Mouse (Mus musculus): ENCODE measurements around the gene Irgq.
"Not testable (repeated sequence)": the region's sequence is repeated elsewhere in the genome, so short reads cannot be mapped to it uniquely, and the experiment has no call there.

Irgq gene

GRCm38 (mm10) chr7:24516319-24516718 is 14.2 kb upstream of the Irgq start:
- peak; percentile 31 for DNase-seq

- DNase-seq, result no peak
Measured at GRCm38 (mm10) chr7:24517077-24517476, 13.4 kb upstream of the Irgq start.

- DNase-seq, result no peak
Measured at GRCm38 (mm10) chr7:24517654-24518053, 12.8 kb upstream of the Irgq start.

- DNase-seq, result no peak
Measured at GRCm38 (mm10) chr7:24519130-24519529, 11.4 kb upstream of the Irgq start.

- not testable (repeated sequence) for DNase-seq
Measured at GRCm38 (mm10) chr7:24520054-24520453, 10.4 kb upstream of the Irgq start.

- DNase-seq, result no peak
Measured at GRCm38 (mm10) chr7:24522805-24523204, 7.7 kb upstream of the Irgq start.

GRCm38 (mm10) chr7:24523723-24524122 is 6.8 kb upstream of the Irgq start:
- DNase-seq, result no peak

- DNase-seq, result no peak
Measured at GRCm38 (mm10) chr7:24524978-24525377, 5.5 kb upstream of the Irgq start.

- DNase-seq, result no peak
Measured at GRCm38 (mm10) chr7:24525686-24526420, 4.6 kb upstream of the Irgq start.

GRCm38 (mm10) chr7:24528861-24529260 is 1.6 kb upstream of the Irgq start:
- no peak for DNase-seq

- peak; percentile 22 for DNase-seq
Measured at GRCm38 (mm10) chr7:24529580-24529979, 909 bp upstream of the Irgq start.

- DNase-seq, result peak; percentile 79
Measured at GRCm38 (mm10) chr7:24531211-24531971, 902 bp downstream of the Irgq start.

- DNase-seq, result no peak
Measured at GRCm38 (mm10) chr7:24533031-24533571, 2.6 kb downstream of the Irgq start.

- DNase-seq, result no peak
Measured at GRCm38 (mm10) chr7:24533806-24534205, 3.3 kb downstream of the Irgq start.

GRCm38 (mm10) chr7:24534301-24534700 is 3.8 kb downstream of the Irgq start:
- no peak for DNase-seq

- DNase-seq, result no peak
Measured at GRCm38 (mm10) chr7:24537081-24537480, 6.6 kb downstream of the Irgq start.

GRCm38 (mm10) chr7:24537591-24537990 is 7.1 kb downstream of the Irgq start:
- DNase-seq, result no peak

GRCm38 (mm10) chr7:24538154-24538553 is 7.7 kb downstream of the Irgq start:
- DNase-seq, result no peak

- DNase-seq, result no peak
Measured at GRCm38 (mm10) chr7:24538701-24539100, 8.2 kb downstream of the Irgq start.

GRCm38 (mm10) chr7:24539686-24540085 is 9.2 kb downstream of the Irgq start:
- DNase-seq, result no peak

- no peak for DNase-seq
Measured at GRCm38 (mm10) chr7:24544506-24544905, 14.0 kb downstream of the Irgq start.

GRCm38 (mm10) chr7:24546068-24546614 is 15.7 kb downstream of the Irgq start, which contains the start of the genes Pinlyp and Xrcc1:
Gene Pinlyp (minus strand): TSS chr7:24546118.
Gene Xrcc1 (plus strand): TSS chr7:24546289.
- peak; percentile 21 for DNase-seq

GRCm38 (mm10) chr7:24546634-24547389 is 16.3 kb downstream of the Irgq start:
- DNase-seq, result peak; percentile 98

All from thymus, postnatal 14 days (tissue).